Mouse (Mus musculus): ENCODE data around the gene Tcp11l2. TPM values are rescaled to one million over a fixed set of nuclear protein-coding genes. Genes with fewer than 3 reads are reported as not detected.

Gene Tcp11l2
- 24.0 and 32.3 TPM in 2 replicates for polyA plus RNA-seq (2012; rRNA removed)

GRCm38 (mm10) chr10:84576395-84577070 is at the start of gene Tcp11l2:
Gene Tcp11l2, plus strand, starts transcription at chr10:84576626.
- H3K27me3 ChIP-seq (replicated peaks; ENCODE audit: control insufficient read depth, insufficient read depth, low read length) = no peaks in the 10 kb centered on the region
- peaks cover 4% of the 10 kb centered on the region; the same call in 1 of the 2 replicates for H3K4me1 ChIP-seq (ENCODE audit: control insufficient read depth, insufficient read depth, low read length)
- peak; percentile 98 for DNase-seq
- TF ChIP-seq CTCF (conservative IDR thresholded peaks at IDR 0.05; ENCODE audit: insufficient read depth, insufficient read length, low read depth, low read length) (no peak), POLR2A (IDR thresholded peaks at IDR 0.05; ENCODE audit: low read depth, low read length) (no peak)
- peak within 1 kb of the TSS; percentile 95 for H3K4me3 ChIP-seq (ENCODE audit: insufficient read depth, low read depth, low read length)
- peak within 1 kb of the TSS; percentile 94 for H3K27ac ChIP-seq (ENCODE audit: insufficient read depth, low read depth, low read length)
- 1% methylated on average over 46 of the region's 46 CpGs for WGBS
- no peaks in the 10 kb centered on the region for H3K36me3 ChIP-seq (ENCODE audit: control insufficient read depth, insufficient read depth, low read length)

- Histone ChIP-seq H3K27ac (ENCODE audit: insufficient read depth, low read depth, low read length) (no peak overlapping the region), H3K4me1 (ENCODE audit: control insufficient read depth, insufficient read depth, low read length) (no peaks in the 10 kb centered on the region; the same call in 1 of the 2 replicates), H3K4me3 (ENCODE audit: insufficient read depth, low read depth, low read length) (no peak overlapping the region), H3K36me3 (ENCODE audit: control insufficient read depth, insufficient read depth, low read length) (no peaks in the 10 kb centered on the region; the same call in 1 of the 2 replicates), H3K27me3 (replicated peaks; ENCODE audit: control insufficient read depth, insufficient read depth, low read length) (no peaks in the 10 kb centered on the region)
- no peak for DNase-seq
- 63% methylated on average over 5 of the region's 5 CpGs for WGBS
- no peak for TF ChIP-seq CTCF (conservative IDR thresholded peaks at IDR 0.05; ENCODE audit: insufficient read depth, insufficient read length, low read depth, low read length)
- TF ChIP-seq POLR2A (IDR thresholded peaks at IDR 0.05; ENCODE audit: low read depth, low read length) = no peak
Measured at GRCm38 (mm10) chr10:84527070-84527469, 49.4 kb upstream of the Tcp11l2 start.

GRCm38 (mm10) chr10:84527631-84528030 is 48.8 kb upstream of the Tcp11l2 start:
- Histone ChIP-seq H3K4me1 (ENCODE audit: control insufficient read depth, insufficient read depth, low read length) (no peaks in the 10 kb centered on the region; the same call in 1 of the 2 replicates), H3K4me3 (ENCODE audit: insufficient read depth, low read depth, low read length) (no peak overlapping the region), H3K27ac (ENCODE audit: insufficient read depth, low read depth, low read length) (no peak overlapping the region), H3K36me3 (ENCODE audit: control insufficient read depth, insufficient read depth, low read length) (no peaks in the 10 kb centered on the region; the same call in 1 of the 2 replicates), H3K27me3 (replicated peaks; ENCODE audit: control insufficient read depth, insufficient read depth, low read length) (no peaks in the 10 kb centered on the region)
- TF ChIP-seq POLR2A (IDR thresholded peaks at IDR 0.05; ENCODE audit: low read depth, low read length) (no peak), CTCF (conservative IDR thresholded peaks at IDR 0.05; ENCODE audit: insufficient read depth, insufficient read length, low read depth, low read length) (no peak)
- no peak for DNase-seq
- WGBS = 80% methylated on average over 12 of the region's 12 CpGs

- H3K36me3 ChIP-seq (ENCODE audit: control insufficient read depth, insufficient read depth, low read length) = no peaks in the 10 kb centered on the region; the same call in 1 of the 2 replicates
- no peak for TF ChIP-seq CTCF (conservative IDR thresholded peaks at IDR 0.05; ENCODE audit: insufficient read depth, insufficient read length, low read depth, low read length)
- no peak for TF ChIP-seq POLR2A (IDR thresholded peaks at IDR 0.05; ENCODE audit: low read depth, low read length)
- no peak for DNase-seq
- 75% methylated on average over 8 of the region's 8 CpGs for WGBS
- no peaks in the 10 kb centered on the region; the same call in 1 of the 2 replicates for H3K4me1 ChIP-seq (ENCODE audit: control insufficient read depth, insufficient read depth, low read length)
- no peaks in the 10 kb centered on the region for H3K27me3 ChIP-seq (replicated peaks; ENCODE audit: control insufficient read depth, insufficient read depth, low read length)
- no peak overlapping the region for H3K27ac ChIP-seq (ENCODE audit: insufficient read depth, low read depth, low read length)
- no peak overlapping the region for H3K4me3 ChIP-seq (ENCODE audit: insufficient read depth, low read depth, low read length)
Measured at GRCm38 (mm10) chr10:84530388-84530787, 46.0 kb upstream of the Tcp11l2 start.

- 84% methylated on average over 4 of the region's 4 CpGs for WGBS
- TF ChIP-seq POLR2A (IDR thresholded peaks at IDR 0.05; ENCODE audit: low read depth, low read length) (no peak), CTCF (conservative IDR thresholded peaks at IDR 0.05; ENCODE audit: insufficient read depth, insufficient read length, low read depth, low read length) (no peak)
- Histone ChIP-seq H3K27ac (ENCODE audit: insufficient read depth, low read depth, low read length) (no peak overlapping the region), H3K27me3 (replicated peaks; ENCODE audit: control insufficient read depth, insufficient read depth, low read length) (no peaks in the 10 kb centered on the region), H3K4me3 (ENCODE audit: insufficient read depth, low read depth, low read length) (no peak overlapping the region), H3K36me3 (ENCODE audit: control insufficient read depth, insufficient read depth, low read length) (no peaks in the 10 kb centered on the region), H3K4me1 (ENCODE audit: control insufficient read depth, insufficient read depth, low read length) (no peaks in the 10 kb centered on the region; the same call in 1 of the 2 replicates)
- no peak for DNase-seq
Measured at GRCm38 (mm10) chr10:84531576-84531975, 44.9 kb upstream of the Tcp11l2 start.

- Histone ChIP-seq H3K4me1 (ENCODE audit: control insufficient read depth, insufficient read depth, low read length) (no peaks in the 10 kb centered on the region; the same call in 1 of the 2 replicates), H3K4me3 (ENCODE audit: insufficient read depth, low read depth, low read length) (peak overlapping the region; percentile 19; the same call in 1 of the 2 replicates), H3K36me3 (ENCODE audit: control insufficient read depth, insufficient read depth, low read length) (no peaks in the 10 kb centered on the region), H3K27me3 (replicated peaks; ENCODE audit: control insufficient read depth, insufficient read depth, low read length) (no peaks in the 10 kb centered on the region), H3K27ac (ENCODE audit: insufficient read depth, low read depth, low read length) (peak overlapping the region; percentile 20; the same call in 1 of the 2 replicates)
- peak; percentile 58 for DNase-seq
- 54% methylated on average over 16 of the region's 16 CpGs for WGBS
- no peak for TF ChIP-seq POLR2A (IDR thresholded peaks at IDR 0.05; ENCODE audit: low read depth, low read length)
- no peak for TF ChIP-seq CTCF (conservative IDR thresholded peaks at IDR 0.05; ENCODE audit: insufficient read depth, insufficient read length, low read depth, low read length)
Measured at GRCm38 (mm10) chr10:84532191-84532889, 44.1 kb upstream of the Tcp11l2 start.

Measured in kidney, adult 2 months (tissue).